Mouse (Mus musculus) midbrain, embryonic 14.5 days (tissue): ENCODE measurements at regions not wholly inside any gene's neighbourhood (a gene's known extent, or its start where the extent isn't known, plus 50 kb on each side); places are given as distances from the start of the nearest gene placed in this dataset.
A peak's percentile ranks its signal among the peaks of the same experiment; 100 is the strongest.
"Not testable (repeated sequence)": the region's sequence is repeated elsewhere in the genome, so short reads cannot be mapped to it uniquely, and the experiment has no call there.

Experiments
- ATAC-seq: fragments of 200-750 bp; cut with Nextera tagmentation; 2 replicates; pipeline ENCODE4 v1.8.0; 2017; ENCODE audit warnings: moderate number of reproducible peaks, moderate library complexity; ENCODE audit not compliant: low FRiP score, low TSS enrichment
- DNase-seq: peaks from one replicate; pipeline ENCODE4 v3.0.0-alpha.2; 2015
- H3K27ac ChIP-seq: fragments of 300-500 bp; sonication (generic); replicated peaks from 2 replicates; pipeline ENCODE4 v1.5.1; 2014; ENCODE audit warnings: mild to moderate bottlenecking, low read depth, low read length, moderate library complexity
- H3K27me3 ChIP-seq: fragments of 300-500 bp; sonication (generic); 2 replicates; pipeline ENCODE4 v1.6.1; 2014; ENCODE audit warnings: low read length, control low read depth, mixed read lengths; ENCODE audit not compliant: control insufficient read depth, insufficient read depth
- H3K36me3 ChIP-seq: fragments of 300-500 bp; sonication (generic); 2 replicates; pipeline ENCODE4 v1.6.1; 2014; ENCODE audit warnings: low read length, control low read depth; ENCODE audit not compliant: control insufficient read depth, insufficient read depth
- H3K4me1 ChIP-seq: fragments of 300-500 bp; sonication (generic); 2 replicates; pipeline ENCODE4 v1.6.1; 2014; ENCODE audit warnings: mild to moderate bottlenecking, antibody characterized with exemption, low read length, control low read depth; ENCODE audit not compliant: control insufficient read depth, insufficient read depth
- H3K4me2 ChIP-seq: fragments of 300-500 bp; sonication (generic); 2 replicates; pipeline ENCODE4 v1.6.1; 2014; ENCODE audit warnings: mild to moderate bottlenecking, low read length, moderate library complexity
- H3K4me3 ChIP-seq: fragments of 300-500 bp; sonication (generic); replicated peaks from 2 replicates; pipeline ENCODE4 v1.5.1; 2014; ENCODE audit warnings: low read depth, low read length
- H3K9ac ChIP-seq: fragments of 300-500 bp; sonication (generic); replicated peaks from 2 replicates; pipeline ENCODE4 v1.6.1; 2014; ENCODE audit warnings: mild to moderate bottlenecking, low read length, moderate library complexity
- H3K9me3 ChIP-seq: fragments of 300-500 bp; sonication (generic); 2 replicates; pipeline ENCODE4 v1.6.1; 2016; ENCODE audit warnings: low read length, control low read depth, mixed read lengths; ENCODE audit not compliant: control insufficient read depth
- WGBS: fragments of 180-500 bp; shearing (Covaris S2); extraction: QIAGEN DNeasy Blood & Tissue Kit; methylation state at CpG from one replicate; pipeline ENCODE4 v1.1.7; 2014; 5-methylcytosine and 5-hydroxymethylcytosine counted together

DNA sequence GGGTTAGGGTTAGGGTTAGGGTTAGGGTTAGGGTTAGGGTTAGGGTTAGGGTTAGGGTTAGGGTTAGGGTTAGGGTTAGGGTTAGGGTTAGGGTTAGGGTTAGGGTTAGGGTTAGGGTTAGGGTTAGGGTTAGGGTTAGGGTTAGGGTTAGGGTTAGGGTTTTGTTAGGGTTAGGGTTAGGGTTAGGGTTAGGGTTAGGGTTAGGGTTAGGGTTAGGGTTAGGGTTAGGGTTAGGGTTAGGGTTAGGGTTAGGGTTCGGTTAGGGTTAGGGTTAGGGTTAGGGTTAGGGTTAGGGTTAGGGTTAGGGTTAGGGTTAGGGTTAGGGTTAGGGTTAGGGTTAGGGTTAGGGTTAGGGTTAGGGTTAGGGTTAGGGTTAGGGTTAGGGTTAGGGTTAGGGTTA is 124.7 kb upstream of the Fgf14 start:
- not testable (repeated sequence) for H3K9ac ChIP-seq, ATAC-seq, H3K9me3 ChIP-seq, H3K4me1 ChIP-seq, DNase-seq, H3K27me3 ChIP-seq, H3K36me3 ChIP-seq, H3K4me2 ChIP-seq, H3K4me3 ChIP-seq, H3K27ac ChIP-seq
- WGBS: 0% methylated on average over 1 of the region's 1 CpGs

DNA sequence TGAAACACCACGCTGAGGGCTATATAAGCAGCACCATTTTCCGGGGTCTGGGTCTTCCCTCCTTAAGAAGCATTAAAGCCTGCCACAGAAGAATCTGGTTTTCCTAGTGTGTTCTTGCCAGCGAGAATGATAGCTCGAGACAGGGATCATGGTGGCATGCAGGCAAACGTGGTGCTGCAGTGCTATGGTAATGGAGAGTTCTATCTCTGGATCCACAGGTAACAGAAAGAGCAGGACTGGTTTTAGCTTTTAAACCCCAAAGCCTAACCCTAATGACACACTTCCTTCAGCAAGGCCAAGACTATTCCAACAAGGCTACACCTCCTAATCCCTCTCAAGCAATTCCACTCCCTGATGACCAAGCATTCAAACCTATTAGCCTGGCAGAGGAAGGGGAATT is 123.5 kb upstream of the Fgf14 start:
- no peaks in the 10 kb centered on the region for H3K27me3 ChIP-seq
- no peaks in the 10 kb centered on the region for H3K36me3 ChIP-seq
- H3K4me1 ChIP-seq: no peaks in the 10 kb centered on the region
- ATAC-seq (no peak), DNase-seq (no peak)
- H3K4me2 ChIP-seq: no peak overlapping the region
- H3K27ac ChIP-seq: no peak overlapping the region
- H3K9me3 ChIP-seq: no peaks in the 10 kb centered on the region
- WGBS: 92% methylated on average over 5 of the region's 5 CpGs
- no peak overlapping the region for H3K4me3 ChIP-seq
- H3K9ac ChIP-seq: no peak overlapping the region

DNA sequence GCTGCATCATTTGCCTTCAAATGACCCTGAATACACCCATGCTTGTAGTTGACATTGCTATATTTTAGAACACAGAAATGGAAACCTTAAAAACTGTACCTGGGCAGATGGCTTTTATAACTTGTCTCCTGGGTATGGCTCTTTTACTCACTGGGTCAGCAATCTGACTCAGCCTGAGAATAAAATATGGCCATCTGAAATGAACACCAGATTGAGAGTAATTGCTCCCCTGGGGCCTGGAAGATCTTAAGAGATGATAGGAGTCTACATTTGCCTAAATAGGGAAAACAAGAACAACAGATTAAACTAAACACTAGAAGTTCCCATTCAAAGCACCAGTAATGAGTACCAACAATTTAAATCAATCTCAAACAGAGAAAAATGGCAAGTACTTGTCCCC is 98.5 kb upstream of the Fgf14 start:
- Histone ChIP-seq H3K4me2 (no peak overlapping the region), H3K9ac (no peak overlapping the region), H3K27me3 (no peaks in the 10 kb centered on the region), H3K4me3 (no peak overlapping the region), H3K27ac (no peak overlapping the region), H3K36me3 (no peaks in the 10 kb centered on the region), H3K9me3 (no peaks in the 10 kb centered on the region), H3K4me1 (no peaks in the 10 kb centered on the region)
- no peak for ATAC-seq
- DNase-seq: no peak

GRCm38 (mm10) chr14:124767996-124768395 is 91.1 kb upstream of the Fgf14 start:
- ATAC-seq (no peak), DNase-seq (no peak)
- H3K4me3 ChIP-seq: no peak overlapping the region
- H3K9ac ChIP-seq: no peak overlapping the region
- no peaks in the 10 kb centered on the region for H3K36me3 ChIP-seq
- H3K4me1 ChIP-seq: no peaks in the 10 kb centered on the region
- no peak overlapping the region for H3K4me2 ChIP-seq
- H3K27me3 ChIP-seq: no peaks in the 10 kb centered on the region
- H3K27ac ChIP-seq: no peak overlapping the region
- H3K9me3 ChIP-seq: no peaks in the 10 kb centered on the region
- WGBS: 94% methylated on average over 3 of the region's 3 CpGs

DNA sequence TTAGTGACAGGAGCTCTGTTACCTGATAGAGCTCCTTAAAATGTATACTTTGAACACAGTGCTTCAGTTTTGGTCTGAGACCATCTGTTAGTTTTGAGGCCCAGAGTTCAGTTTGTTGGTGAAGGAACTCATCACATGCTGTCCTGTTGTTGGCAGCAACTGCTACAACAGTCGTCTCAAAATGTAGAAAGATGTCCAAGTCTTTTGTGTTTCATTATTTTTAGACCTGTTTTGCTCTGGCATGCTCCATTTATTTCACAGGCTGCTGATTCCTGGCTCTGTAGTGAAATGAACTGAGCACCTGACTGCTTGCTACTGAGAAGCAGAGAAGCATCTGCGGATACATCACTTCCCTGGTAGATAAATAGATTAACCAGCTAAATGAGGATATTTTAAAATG is 90.3 kb upstream of the Fgf14 start:
- H3K4me1 ChIP-seq: no peaks in the 10 kb centered on the region
- WGBS: 73% methylated on average over 2 of the region's 2 CpGs
- no peaks in the 10 kb centered on the region for H3K36me3 ChIP-seq
- ATAC-seq (no peak), DNase-seq (no peak)
- H3K4me2 ChIP-seq: no peak overlapping the region
- no peaks in the 10 kb centered on the region for H3K27me3 ChIP-seq
- H3K9ac ChIP-seq: no peak overlapping the region
- no peak overlapping the region for H3K4me3 ChIP-seq
- no peaks in the 10 kb centered on the region for H3K9me3 ChIP-seq
- no peak overlapping the region for H3K27ac ChIP-seq

DNA sequence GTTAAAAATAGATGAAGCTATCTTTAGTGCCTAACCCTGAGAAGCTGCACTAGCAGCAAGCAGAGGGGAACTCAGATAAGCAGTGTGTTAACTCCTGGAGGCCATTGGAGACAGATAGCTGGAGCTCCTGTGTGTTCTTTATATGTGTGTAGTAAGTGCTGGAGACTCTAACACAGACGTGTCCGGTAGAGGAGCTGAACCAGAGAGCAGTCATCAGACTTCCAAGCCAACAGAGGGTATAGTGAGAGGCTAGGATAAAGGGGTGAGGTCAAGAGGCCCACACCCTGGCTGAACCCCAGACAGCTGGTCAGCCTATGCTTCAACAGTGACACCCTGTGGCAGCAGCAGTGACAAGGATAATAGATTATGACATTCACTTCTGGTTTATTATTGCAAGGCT is 65.6 kb upstream of the Fgf14 start:
- ATAC-seq: no peak; the same call in 1 of the 2 replicates
- H3K4me2 ChIP-seq: no peak overlapping the region
- 35% methylated on average over 2 of the region's 2 CpGs for WGBS

More for the DNA sequence above, 65.6 kb upstream of the Fgf14 start:
- peak; percentile 25 for DNase-seq
- Histone ChIP-seq H3K4me1 (no peaks in the 10 kb centered on the region), H3K27ac (no peak overlapping the region), H3K36me3 (no peaks in the 10 kb centered on the region), H3K9ac (no peak overlapping the region), H3K9me3 (no peaks in the 10 kb centered on the region), H3K27me3 (no peaks in the 10 kb centered on the region), H3K4me3 (no peak overlapping the region)
